Mouse (Mus musculus) liver, embryonic 11.5 days (tissue): Measurements from ENCODE around the gene Prss56. TPM values are rescaled to one million over a fixed set of nuclear protein-coding genes. Genes with fewer than 3 reads are reported as not detected.

Source experiments
- ATAC-seq: fragments of 200-750 bp; cut with Nextera tagmentation; replicated peaks from 2 replicates; pipeline ENCODE4 v1.8.0; 2017; ENCODE audit warnings: moderate number of reproducible peaks, mild to moderate bottlenecking, moderate TSS enrichment, moderate library complexity; ENCODE audit not compliant: low FRiP score
- DNase-seq: peaks from one replicate; pipeline ENCODE4 v3.0.0-alpha.2; 2017; ENCODE audit warnings: low spot score
- H3K27ac ChIP-seq: fragments of 300-500 bp; sonication (generic); 2 replicates; pipeline ENCODE4 v1.5.1; 2014; ENCODE audit warnings: mild to moderate bottlenecking, low read depth, low read length, control low read depth
- H3K27me3 ChIP-seq: fragments of 300-500 bp; sonication (generic); replicated peaks from 2 replicates; pipeline ENCODE4 v1.6.1; 2014; ENCODE audit warnings: low read length, mixed read lengths; ENCODE audit not compliant: control insufficient read depth, insufficient read depth
- H3K36me3 ChIP-seq: fragments of 300-500 bp; sonication (generic); 2 replicates; pipeline ENCODE4 v1.6.1; 2014; ENCODE audit warnings: mild to moderate bottlenecking, low read length, moderate library complexity, mixed read lengths; ENCODE audit not compliant: control insufficient read depth, insufficient read depth
- H3K4me1 ChIP-seq: fragments of 300-500 bp; sonication (generic); replicated peaks from 2 replicates; pipeline ENCODE4 v1.6.1; 2014; ENCODE audit warnings: low read length, mixed read lengths; ENCODE audit not compliant: control insufficient read depth, insufficient read depth
- H3K4me2 ChIP-seq: fragments of 300-500 bp; sonication (generic); 2 replicates; pipeline ENCODE4 v1.6.1; 2014; ENCODE audit warnings: mild to moderate bottlenecking, control low read depth, moderate library complexity
- H3K4me3 ChIP-seq: fragments of 300-500 bp; sonication (generic); 2 replicates; pipeline ENCODE4 v1.5.1; 2014; ENCODE audit warnings: low read depth, low read length, control low read depth
- H3K9ac ChIP-seq: fragments of 300-500 bp; sonication (generic); 2 replicates; pipeline ENCODE4 v1.6.1; 2014; ENCODE audit warnings: low read depth, low read length, control low read depth
- H3K9me3 ChIP-seq: fragments of 300-500 bp; sonication (generic); 2 replicates; pipeline ENCODE4 v1.6.1; 2016; ENCODE audit warnings: low read length, inconsistent platforms, mixed read lengths; ENCODE audit not compliant: control insufficient read depth
- WGBS: fragments of 180-500 bp; shearing (Covaris S2); extraction: QIAGEN DNeasy Blood & Tissue Kit; methylation state at CpG from one replicate; pipeline ENCODE4 v1.1.7; 2014; 5-methylcytosine and 5-hydroxymethylcytosine counted together
- polyA plus RNA-seq: library from polyadenylated mRNA; unstranded; fragments of >200 nt; fragmentation: Nextera tagmentation; extraction: Ambion mirVana; gene quantifications from 2 replicates; pipeline ENCODE4 v1.2.1, GENCODE M21; 2014

Prss56 gene
- polyA plus RNA-seq, 1 experiment from 2014 or later: not detected

- DNase-seq (peak; percentile 71), ATAC-seq (0 out of 2 replicates have a peak, but pooled peaks have one; percentile 16)
- Histone ChIP-seq H3K4me3 (no peak overlapping the region), H3K9me3 (no peaks in the 10 kb centered on the region), H3K36me3 (no peaks in the 10 kb centered on the region), H3K27ac (no peak overlapping the region), H3K9ac (no peak overlapping the region), H3K27me3 (peaks cover 46% of the 10 kb centered on the region), H3K4me2 (peak overlapping the region; percentile 31; the same call in 1 of the 2 replicates), H3K4me1 (peaks cover 5% of the 10 kb centered on the region; the same call in 1 of the 2 replicates)
- 26% methylated on average over 28 of the region's 28 CpGs for WGBS
These were observed 8.8 kb upstream of the Prss56 start for GRCm38 (mm10) chr1:87174006-87174955.

- H3K9me3 ChIP-seq: no peaks in the 10 kb centered on the region
- DNase-seq: no peak
- H3K4me3 ChIP-seq: no peak overlapping the region
- no peaks in the 10 kb centered on the region for H3K4me1 ChIP-seq
- no peak overlapping the region for H3K4me2 ChIP-seq
- 30% methylated on average over 11 of the region's 11 CpGs for WGBS
- no peak overlapping the region for H3K27ac ChIP-seq
- no peak; the same call in 1 of the 2 replicates for ATAC-seq
- H3K27me3 ChIP-seq: peaks cover 37% of the 10 kb centered on the region
- no peaks in the 10 kb centered on the region for H3K36me3 ChIP-seq
- H3K9ac ChIP-seq: no peak overlapping the region
These were observed 7.2 kb upstream of the Prss56 start for GRCm38 (mm10) chr1:87175852-87176292.

GRCm38 (mm10) chr1:87180896-87181295 is 2.2 kb upstream of the Prss56 start:
- Histone ChIP-seq H3K4me1 (no peaks in the 10 kb centered on the region), H3K9me3 (no peaks in the 10 kb centered on the region), H3K4me2 (no peak overlapping the region), H3K9ac (no peak overlapping the region), H3K27ac (no peak overlapping the region), H3K27me3 (peaks cover 51% of the 10 kb centered on the region), H3K4me3 (no peak overlapping the region), H3K36me3 (no peaks in the 10 kb centered on the region)
- DNase-seq (no peak), ATAC-seq (no peak)
- WGBS: 36% methylated on average over 5 of the region's 5 CpGs

- no peak overlapping the region for H3K9ac ChIP-seq
- no peaks in the 10 kb centered on the region for H3K36me3 ChIP-seq
- H3K4me3 ChIP-seq: no peak overlapping the region
- H3K4me2 ChIP-seq: no peak overlapping the region; the same call in 1 of the 2 replicates
- peaks cover 77% of the 10 kb centered on the region for H3K27me3 ChIP-seq
- DNase-seq (no peak), ATAC-seq (no peak)
- peaks cover 6% of the 10 kb centered on the region for H3K4me1 ChIP-seq
- WGBS: 27% methylated on average over 15 of the region's 15 CpGs
- no peak overlapping the region for H3K27ac ChIP-seq
- H3K9me3 ChIP-seq: no peaks in the 10 kb centered on the region
These were observed 1.1 kb downstream of the Prss56 start for GRCm38 (mm10) chr1:87183998-87184750.

- Histone ChIP-seq H3K36me3 (no peaks in the 10 kb centered on the region), H3K9me3 (no peaks in the 10 kb centered on the region), H3K4me2 (no peak overlapping the region; the same call in 1 of the 2 replicates), H3K9ac (no peak overlapping the region), H3K4me1 (peaks cover 6% of the 10 kb centered on the region), H3K27me3 (peaks cover 77% of the 10 kb centered on the region), H3K27ac (no peak overlapping the region), H3K4me3 (no peak overlapping the region)
- 13% methylated on average over 20 of the region's 20 CpGs for WGBS
- no peak for DNase-seq
- ATAC-seq: no peak
These were observed 1.6 kb downstream of the Prss56 start for GRCm38 (mm10) chr1:87184751-87185139.

- Histone ChIP-seq H3K9me3 (no peaks in the 10 kb centered on the region), H3K9ac (no peak overlapping the region), H3K4me3 (no peak overlapping the region), H3K4me2 (no peak overlapping the region), H3K4me1 (peaks cover 6% of the 10 kb centered on the region), H3K27ac (no peak overlapping the region), H3K27me3 (peaks cover 74% of the 10 kb centered on the region), H3K36me3 (no peaks in the 10 kb centered on the region)
- ATAC-seq: no peak
- WGBS: 14% methylated on average over 13 of the region's 13 CpGs
- no peak for DNase-seq
These were observed 2.4 kb downstream of the Prss56 start for GRCm38 (mm10) chr1:87185526-87185925.

GRCm38 (mm10) chr1:87186261-87187036 is 3.3 kb downstream of the Prss56 start:
- H3K27me3 ChIP-seq: peaks cover 69% of the 10 kb centered on the region
- H3K4me2 ChIP-seq: peak overlapping the region; percentile 71
- no peak overlapping the region for H3K27ac ChIP-seq
- no peaks in the 10 kb centered on the region for H3K9me3 ChIP-seq
- H3K36me3 ChIP-seq: no peaks in the 10 kb centered on the region
- H3K4me1 ChIP-seq: peaks cover 6% of the 10 kb centered on the region
- 4% methylated on average over 53 of the region's 54 CpGs for WGBS
- ATAC-seq: no peak
- peak overlapping the region; percentile 50 for H3K4me3 ChIP-seq
- no peak overlapping the region for H3K9ac ChIP-seq
- DNase-seq: peak; percentile 51

- H3K4me3 ChIP-seq: peak overlapping the region; percentile 50
- no peak for ATAC-seq
These were observed 3.9 kb downstream of the Prss56 start for GRCm38 (mm10) chr1:87187037-87187355.

More at GRCm38 (mm10) chr1:87187037-87187355, 3.9 kb downstream of the Prss56 start:
- H3K4me1 ChIP-seq: peaks cover 6% of the 10 kb centered on the region
- peak overlapping the region; percentile 71 for H3K4me2 ChIP-seq
- DNase-seq: peak; percentile 83
- no peaks in the 10 kb centered on the region for H3K9me3 ChIP-seq
- H3K27ac ChIP-seq: no peak overlapping the region
- WGBS: 1% methylated on average over 15 of the region's 15 CpGs
- H3K27me3 ChIP-seq: peaks cover 66% of the 10 kb centered on the region
- H3K9ac ChIP-seq: no peak overlapping the region
- no peaks in the 10 kb centered on the region for H3K36me3 ChIP-seq
